In genomic region chr10:121626186-121626882, GRCm38 (mm10) we compare ENCODE assay signal across 8 mouse cellular contexts. TPM values are rescaled to one million over a fixed set of nuclear protein-coding genes. Genes with fewer than 3 reads are reported as not detected.
A peak's percentile ranks its signal among the peaks of the same experiment; 100 is the strongest.
DNase-seq lines count a peak whose midpoint lies in the region; ATAC-seq lines count a peak whose summit lies in the region.

Gene Xpot, minus strand, starts transcription at chr10:121626332.

- under 1% methylated on average over 66 of the region's 70 CpGs for WGBS in hindbrain, embryonic 11.5 days

- peak within 1 kb of the TSS; percentile 80 for H3K27ac ChIP-seq in hindbrain, embryonic 11.5 days (ENCODE audit: low read depth, low read length)

- H3K9ac ChIP-seq in hindbrain, embryonic 11.5 days (ENCODE audit: low read depth, low read length), result peak within 1 kb of the TSS; percentile 72

- DNase-seq in Muller cell, postnatal 12 days (ENCODE audit: inconsistent ontology term), result peak; percentile 99
- peak; percentile 98 for DNase-seq in cerebellum, adult 9-11 months
- peak; percentile 96 to 98 for DNase-seq in frontal cortex, adult 2 months (ENCODE audit: extremely low spot score in 1 of 2, low spot score in 1 of 2)
- peak; percentile 98 for DNase-seq in hindbrain, embryonic 11.5 days (ENCODE audit: low spot score)
- peak; percentile 97 to 98 for DNase-seq in layer of hippocampus, postnatal 10 days (ENCODE audit: low spot score in 2 of 2)
- peak; percentile 99 for DNase-seq in lung, postnatal 10 days
- peak; percentile 98 for DNase-seq in ovary, postnatal 36 days (ENCODE audit: low spot score)
- DNase-seq in thymus, postnatal 25 days, result peak; percentile 98

- H3K4me3 ChIP-seq in hindbrain, embryonic 11.5 days (ENCODE audit: low read depth, low read length), result peak within 1 kb of the TSS; percentile 55

- ATAC-seq in hindbrain, embryonic 11.5 days (ENCODE audit: low FRiP score), result peak; percentile 100

- H3K4me1 ChIP-seq in hindbrain, embryonic 11.5 days (replicated peaks; ENCODE audit: control insufficient read depth, insufficient read depth, low read length), result no peaks in the 10 kb centered on the region

- no peaks in the 10 kb centered on the region for H3K27me3 ChIP-seq in hindbrain, embryonic 11.5 days (ENCODE audit: control insufficient read depth, insufficient read depth, low read length)

- peak within 1 kb of the TSS; percentile 67 for H3K4me2 ChIP-seq in hindbrain, embryonic 11.5 days (replicated peaks; ENCODE audit: low read depth, low read length)

- H3K36me3 ChIP-seq in hindbrain, embryonic 11.5 days (ENCODE audit: control insufficient read depth, insufficient read depth, low read length), result no peaks in the 10 kb centered on the region

- H3K9me3 ChIP-seq in hindbrain, embryonic 11.5 days (ENCODE audit: control insufficient read depth, low read length), result no peaks in the 10 kb centered on the region

RNA-seq across cellular contexts. Expression of gene Xpot, which starts in this region (rescaled TPM):
- 71.6 and 72.6 TPM in 2 replicates for polyA plus RNA-seq in frontal cortex, adult 2 months (2012; rRNA removed)
- 49.5 and 51.5 TPM in 2 replicates for polyA plus RNA-seq in hindbrain, embryonic 11.5 days (2014; fragmentation: Nextera tagmentation; extraction: Ambion mirVana)
- total RNA-seq in layer of hippocampus, postnatal 10 days (2021), result 10 to 100 TPM; 69.5 to 72.9 TPM

Comparison
In these comparisons a context has a peak if more than half of its experiments do, and no peak if none do; other contexts are left out.
1. Peak in every context shown above with its lines: DNase-seq, ATAC-seq, H3K4me3 ChIP-seq and H3K27ac ChIP-seq.